Mouse (Mus musculus) lung, postnatal 0 days (tissue): ENCODE data around the gene Mybph. TPM values are rescaled to one million over a fixed set of nuclear protein-coding genes. Genes with fewer than 3 reads are reported as not detected.

ENCODE experiments used
- ATAC-seq: fragments of 200-750 bp; cut with Nextera tagmentation; 2 replicates; pipeline ENCODE4 v1.8.0; 2017; ENCODE audit warnings: moderate library complexity
- DNase-seq: peaks from one replicate; pipeline ENCODE4 v3.0.0-alpha.2; 2016; ENCODE audit warnings: low spot score
- H3K27ac ChIP-seq: fragments of 300-500 bp; sonication (generic); 2 replicates; pipeline ENCODE4 v1.5.1; 2014; ENCODE audit warnings: antibody characterized with exemption, mild to moderate bottlenecking, low read length, mixed read lengths
- H3K27me3 ChIP-seq: fragments of 300-500 bp; sonication (generic); replicated peaks from 2 replicates; pipeline ENCODE4 v1.6.1; 2014; ENCODE audit warnings: low read length, mixed read lengths; ENCODE audit not compliant: insufficient read depth
- H3K36me3 ChIP-seq: fragments of 300-500 bp; sonication (generic); 2 replicates; pipeline ENCODE4 v1.6.1; 2014; ENCODE audit warnings: low read length, mixed read lengths; ENCODE audit not compliant: insufficient read depth
- H3K4me1 ChIP-seq: fragments of 300-500 bp; sonication (generic); 2 replicates; pipeline ENCODE4 v1.6.1; 2014; ENCODE audit warnings: antibody characterized with exemption, low read depth, low read length, mixed read lengths; ENCODE audit not compliant: insufficient read depth
- H3K4me2 ChIP-seq: fragments of 300-500 bp; sonication (generic); replicated peaks from 2 replicates; pipeline ENCODE4 v1.6.1; 2014; ENCODE audit warnings: low read depth, mild to moderate bottlenecking, low read length, moderate library complexity, mixed read lengths
- H3K4me3 ChIP-seq: fragments of 300-500 bp; sonication (generic); 2 replicates; pipeline ENCODE4 v1.5.1; 2014; ENCODE audit warnings: low read depth, low read length
- H3K9ac ChIP-seq: fragments of 300-500 bp; sonication (generic); replicated peaks from 2 replicates; pipeline ENCODE4 v1.6.1; 2014; ENCODE audit warnings: low read depth, mild to moderate bottlenecking
- H3K9me3 ChIP-seq: fragments of 300-500 bp; sonication (generic); 2 replicates; pipeline ENCODE4 v1.6.1; 2016; ENCODE audit warnings: low read length, mixed read lengths
- CTCF ChIP-seq: IDR thresholded peaks from 2 replicates; pipeline ENCODE4 v1.5.1; 2016; ENCODE audit warnings: antibody characterized with exemption, mild to moderate bottlenecking
- EP300 ChIP-seq: IDR thresholded peaks from 2 replicates; pipeline ENCODE4 v1.6.1; 2016; ENCODE audit warnings: antibody characterized with exemption, mild to moderate bottlenecking, control low read depth
- WGBS: fragments of 180-500 bp; shearing (Covaris S2); extraction: QIAGEN DNeasy Blood & Tissue Kit; methylation state at CpG from one replicate; pipeline ENCODE4 v1.1.7; 2014; 5-methylcytosine and 5-hydroxymethylcytosine counted together
- polyA plus RNA-seq: library from polyadenylated mRNA; unstranded; fragments of >200 nt; fragmentation: Nextera tagmentation; extraction: Ambion mirVana; gene quantifications from 2 replicates; pipeline ENCODE4 v1.2.1, GENCODE M21; 2015

The Mybph gene
- polyA plus RNA-seq, 1 experiment from 2014 or later, result 0.18 TPM

DNA sequence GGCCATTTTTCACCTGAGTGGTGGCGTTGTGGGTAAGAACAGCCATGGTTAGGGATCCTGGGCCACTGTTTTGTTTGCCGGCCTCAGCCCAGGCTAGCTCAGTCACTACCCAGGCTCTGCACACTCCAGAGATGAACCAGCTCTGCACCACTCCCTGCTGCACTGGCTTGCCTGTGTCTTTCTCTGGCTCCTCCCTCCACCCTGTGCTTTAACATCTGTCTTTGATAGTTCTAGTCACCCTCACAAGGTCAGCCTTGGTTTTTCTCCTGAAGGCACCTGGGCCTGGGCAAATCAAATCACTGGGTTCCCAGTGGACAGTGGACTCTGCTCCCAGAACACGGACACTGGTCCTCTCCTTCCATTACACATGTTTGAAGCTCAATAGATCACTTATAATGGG is 39.1 kb upstream of the Mybph start:
- Histone ChIP-seq H3K4me1 (no peaks in the 10 kb centered on the region), H3K4me3 (no peak overlapping the region), H3K9me3 (no peaks in the 10 kb centered on the region), H3K27ac (no peak overlapping the region), H3K27me3 (no peaks in the 10 kb centered on the region), H3K36me3 (no peaks in the 10 kb centered on the region), H3K4me2 (no peak overlapping the region), H3K9ac (no peak overlapping the region)
- no peak for ATAC-seq
- TF ChIP-seq CTCF, result no peak
- TF ChIP-seq EP300, result no peak
- 86% methylated on average over 3 of the region's 3 CpGs for WGBS
- no peak for DNase-seq

DNA sequence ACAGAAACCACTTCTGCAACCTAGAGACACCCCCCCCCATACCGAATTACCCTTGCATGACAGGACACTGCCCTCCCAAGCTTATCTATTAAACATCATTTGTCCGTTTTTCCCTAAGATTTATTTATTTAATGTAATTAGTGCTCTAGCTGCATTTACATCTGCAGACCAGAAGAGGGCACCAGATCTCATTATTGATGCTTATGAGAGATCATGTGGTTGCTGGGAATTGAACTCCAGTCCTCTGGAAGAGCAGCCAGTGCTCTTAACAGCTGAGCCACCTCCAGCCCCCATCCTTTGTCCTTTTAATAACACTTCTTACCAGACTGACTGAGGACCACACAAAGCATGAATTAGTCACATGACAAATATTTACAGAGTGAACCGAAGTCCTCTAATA is 38.6 kb upstream of the Mybph start:
- no peak overlapping the region for H3K27ac ChIP-seq
- no peak overlapping the region for H3K9ac ChIP-seq
- WGBS, result 48% methylated on average over 3 of the region's 3 CpGs

DNA sequence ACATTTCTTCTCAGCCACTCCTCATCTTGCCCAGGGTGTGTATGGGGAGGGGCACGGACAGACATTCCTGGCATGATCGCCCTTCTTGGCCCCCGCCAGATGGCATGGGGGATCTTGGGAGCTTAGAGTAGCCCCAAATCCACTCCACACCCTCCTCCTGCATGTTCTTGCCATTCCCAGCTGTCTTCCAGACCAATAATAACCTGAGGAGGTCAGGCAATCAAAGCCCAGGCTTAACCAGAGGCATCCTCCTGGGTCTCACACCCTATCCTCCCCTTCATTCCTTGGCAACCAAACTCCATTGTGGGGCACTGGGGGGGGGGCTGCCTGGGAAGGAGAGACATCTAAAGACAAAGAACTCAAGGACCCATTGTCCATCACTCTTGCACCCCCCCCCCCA is 32.8 kb upstream of the Mybph start:
- peak; percentile 39; the same call in 1 of the 2 replicates for TF ChIP-seq EP300
- no peak for TF ChIP-seq CTCF
- H3K27me3 ChIP-seq, result no peaks in the 10 kb centered on the region
- H3K9me3 ChIP-seq, result no peaks in the 10 kb centered on the region
- peak; percentile 10; the same call in 1 of the 2 replicates for ATAC-seq
- H3K9ac ChIP-seq, result no peak overlapping the region
- 62% methylated on average over 3 of the region's 3 CpGs for WGBS
- no peaks in the 10 kb centered on the region for H3K36me3 ChIP-seq
- H3K4me3 ChIP-seq, result no peak overlapping the region
- H3K27ac ChIP-seq, result no peak overlapping the region
- DNase-seq, result no peak
- no peak overlapping the region for H3K4me2 ChIP-seq
- H3K4me1 ChIP-seq, result no peaks in the 10 kb centered on the region

More for the DNA sequence above, 38.6 kb upstream of the Mybph start:
- Histone ChIP-seq H3K9me3 (no peaks in the 10 kb centered on the region), H3K36me3 (no peaks in the 10 kb centered on the region), H3K4me3 (no peak overlapping the region), H3K4me1 (no peaks in the 10 kb centered on the region), H3K27me3 (no peaks in the 10 kb centered on the region), H3K4me2 (no peak overlapping the region)
- ATAC-seq (no peak), DNase-seq (no peak)
- TF ChIP-seq EP300 (no peak), CTCF (peak; percentile 63)

DNA sequence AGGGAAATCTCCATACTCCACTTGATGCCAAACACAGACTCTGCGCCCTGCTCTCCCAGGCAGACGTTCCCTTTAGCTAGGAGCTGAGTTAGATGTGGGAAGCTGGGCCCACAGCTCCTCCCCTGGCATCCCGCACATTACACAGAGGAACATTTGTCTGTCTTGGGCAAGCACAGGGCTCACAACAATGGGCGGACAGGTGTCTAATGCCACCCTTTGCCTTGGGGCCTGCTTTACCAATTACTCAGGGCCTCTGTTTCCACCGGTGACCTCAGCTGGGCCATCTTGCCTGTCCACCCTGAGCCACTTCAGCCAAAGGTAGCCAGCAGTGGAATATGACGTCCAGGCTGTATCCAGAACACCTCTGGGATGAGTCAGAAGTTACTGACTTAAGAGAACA is 31.8 kb upstream of the Mybph start:
- Histone ChIP-seq H3K4me1 (no peaks in the 10 kb centered on the region), H3K4me3 (no peak overlapping the region), H3K9me3 (no peaks in the 10 kb centered on the region), H3K36me3 (no peaks in the 10 kb centered on the region), H3K4me2 (no peak overlapping the region), H3K27me3 (no peaks in the 10 kb centered on the region), H3K27ac (no peak overlapping the region), H3K9ac (no peak overlapping the region)
- no peak for ATAC-seq
- 66% methylated on average over 6 of the region's 6 CpGs for WGBS
- no peak for DNase-seq
- no peak for TF ChIP-seq EP300
- no peak for TF ChIP-seq CTCF

DNA sequence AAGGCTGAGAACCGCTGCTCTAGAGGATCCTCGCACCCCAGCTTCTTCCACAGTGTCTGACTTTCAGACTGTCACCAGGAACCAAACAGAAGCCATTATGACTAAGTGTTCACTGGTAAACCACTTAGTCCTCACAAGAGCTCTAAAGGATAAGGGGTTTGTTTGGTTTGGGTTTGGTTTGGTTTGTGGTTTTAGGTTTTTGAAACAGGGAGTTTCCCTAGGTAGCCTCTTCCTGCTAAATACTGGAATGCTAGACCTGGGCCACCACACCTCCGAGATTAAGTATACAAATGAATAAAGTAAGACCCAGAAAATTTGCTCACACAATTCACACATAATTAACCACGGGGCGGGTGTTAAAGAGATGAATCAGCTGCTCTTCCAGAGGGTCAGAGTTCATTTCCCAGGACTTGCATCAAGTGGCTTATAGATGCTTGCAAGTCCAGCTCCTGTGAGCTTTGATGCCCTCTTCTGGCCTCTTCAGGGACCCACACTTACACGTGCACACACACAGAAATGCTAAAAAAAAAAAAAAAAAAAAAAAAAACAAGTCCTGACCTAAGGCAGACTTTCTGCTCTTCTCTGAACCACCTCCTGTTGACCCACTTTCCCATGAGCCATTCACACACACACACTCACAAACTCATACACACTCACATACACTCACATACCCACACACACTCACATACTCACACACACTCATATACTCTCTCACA is 30.6 kb upstream of the Mybph start:
- Histone ChIP-seq H3K4me1 (no peaks in the 10 kb centered on the region), H3K4me2 (no peak overlapping the region), H3K27ac (peak overlapping the region; percentile 54; the same call in 1 of the 2 replicates), H3K36me3 (no peaks in the 10 kb centered on the region), H3K4me3 (no peak overlapping the region), H3K9ac (no peak overlapping the region), H3K9me3 (no peaks in the 10 kb centered on the region), H3K27me3 (no peaks in the 10 kb centered on the region)
- ATAC-seq (peak; percentile 72), DNase-seq (peak; percentile 86)
- peak; percentile 92 for TF ChIP-seq EP300
- peak; percentile 29; the same call in 1 of the 2 replicates for TF ChIP-seq CTCF
- 56% methylated on average over 6 of the region's 6 CpGs for WGBS

DNA sequence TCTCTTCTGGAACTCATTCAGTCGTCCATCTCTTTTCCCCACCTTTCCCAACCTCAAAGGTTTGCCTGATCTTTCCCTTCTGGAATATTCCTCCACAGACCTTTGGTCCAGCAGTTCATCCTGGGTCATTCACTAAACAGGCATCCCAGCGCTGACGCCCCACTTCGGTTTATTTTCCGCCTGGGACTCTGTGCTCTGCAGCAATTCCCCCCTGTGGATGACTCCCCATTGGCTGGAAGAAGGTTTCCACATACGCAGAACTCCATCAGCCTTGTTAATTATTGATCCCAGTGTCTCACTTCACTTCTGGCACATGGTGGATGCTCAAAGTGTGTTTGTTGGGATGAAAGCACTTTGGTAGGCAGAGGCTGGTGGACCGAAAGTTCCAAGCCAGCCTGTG is 29.8 kb upstream of the Mybph start:
- Histone ChIP-seq H3K9me3 (no peaks in the 10 kb centered on the region), H3K27ac (no peak overlapping the region), H3K27me3 (no peaks in the 10 kb centered on the region), H3K4me1 (no peaks in the 10 kb centered on the region), H3K9ac (no peak overlapping the region), H3K4me2 (no peak overlapping the region), H3K36me3 (no peaks in the 10 kb centered on the region), H3K4me3 (no peak overlapping the region)
- DNase-seq (no peak), ATAC-seq (no peak)
- TF ChIP-seq EP300 (no peak), CTCF (no peak)
- WGBS, result 86% methylated on average over 7 of the region's 7 CpGs
